Mouse (Mus musculus): ENCODE measurements at regions not wholly inside any gene's neighbourhood (a gene's known extent, or its start where the extent isn't known, plus 50 kb on each side); places are given as distances from the start of the nearest gene placed in this dataset.

DNA sequence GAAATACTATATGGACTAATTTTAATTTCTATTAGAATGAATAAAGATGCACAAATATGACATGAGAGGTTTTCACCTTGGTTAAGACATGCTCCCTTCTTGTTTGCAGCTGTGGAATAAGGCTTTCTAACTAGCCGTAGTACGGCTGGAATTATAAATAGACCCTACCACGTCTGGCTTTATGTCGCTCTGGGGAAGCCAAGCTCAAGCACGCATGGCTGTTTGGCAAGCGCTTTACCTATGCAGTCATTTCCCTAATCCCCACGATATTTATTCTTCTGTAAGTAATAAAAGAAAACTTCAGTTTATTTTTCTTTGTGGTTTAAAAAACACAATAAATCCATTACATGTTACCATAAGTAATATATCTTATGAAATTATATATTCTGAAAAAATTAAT lies 223.9 kb downstream of the Ube2cbp start:
- TF ChIP-seq POLR2A (IDR thresholded peaks at IDR 0.05; ENCODE audit: insufficient read depth, low read depth, low read length) (no peak), CTCF (IDR thresholded peaks at IDR 0.05) (no peak), EP300 (IDR thresholded peaks at IDR 0.05; ENCODE audit: insufficient read depth, low read depth, low read length) (no peak)

Measured in heart, adult 2 months (tissue).